Mouse (Mus musculus): ENCODE results near the gene Ltbp3.

Gene Ltbp3

GRCm38 (mm10) chr19:5756321-5756985 is 15.7 kb downstream of the Ltbp3 start:
- peak; percentile 42 for DNase-seq

GRCm38 (mm10) chr19:5756991-5757636 is 16.4 kb downstream of the Ltbp3 start:
- DNase-seq, result peak; percentile 53

GRCm38 (mm10) chr19:5758878-5759403 is 18.2 kb downstream of the Ltbp3 start:
- no peak for DNase-seq

- no peak for DNase-seq
These were observed 22.5 kb downstream of the Ltbp3 start for GRCm38 (mm10) chr19:5763163-5763562.

- no peak for DNase-seq
These were observed 26.6 kb downstream of the Ltbp3 start for GRCm38 (mm10) chr19:5767271-5767670.

GRCm38 (mm10) chr19:5770311-5770710 is 29.6 kb downstream of the Ltbp3 start:
- DNase-seq, result no peak

GRCm38 (mm10) chr19:5770925-5771860 is 30.5 kb downstream of the Ltbp3 start, which contains the start of gene Scyl1:
Scyl1 (minus strand) TSS chr19:5771419.
- DNase-seq, result peak; percentile 89

GRCm38 (mm10) chr19:5777387-5778032 is 36.8 kb downstream of the Ltbp3 start:
- no peak for DNase-seq

GRCm38 (mm10) chr19:5778312-5778711 is 37.6 kb downstream of the Ltbp3 start:
- DNase-seq, result no peak

- peak; percentile 44 for DNase-seq
These were observed 39.5 kb downstream of the Ltbp3 start for GRCm38 (mm10) chr19:5780203-5780602.

GRCm38 (mm10) chr19:5781532-5781931 is 40.8 kb downstream of the Ltbp3 start:
- no peak for DNase-seq

- DNase-seq, result no peak
These were observed 41.4 kb downstream of the Ltbp3 start for GRCm38 (mm10) chr19:5782121-5782520.

- DNase-seq, result no peak
These were observed 44.4 kb downstream of the Ltbp3 start for GRCm38 (mm10) chr19:5784958-5785577.

- peak; percentile 85 for DNase-seq
These were observed 45.9 kb downstream of the Ltbp3 start for GRCm38 (mm10) chr19:5786441-5787114.

GRCm38 (mm10) chr19:5787128-5787635 is 46.5 kb downstream of the Ltbp3 start:
- peak; percentile 87 for DNase-seq

GRCm38 (mm10) chr19:5787920-5788319 is 47.2 kb downstream of the Ltbp3 start:
- DNase-seq, result no peak

- DNase-seq, result no peak
These were observed 47.9 kb downstream of the Ltbp3 start for GRCm38 (mm10) chr19:5788620-5789019.

GRCm38 (mm10) chr19:5789066-5789465 is 48.4 kb downstream of the Ltbp3 start:
- no peak for DNase-seq

GRCm38 (mm10) chr19:5791329-5791728 is 50.6 kb downstream of the Ltbp3 start:
- no peak for DNase-seq

GRCm38 (mm10) chr19:5793116-5793515 is 52.4 kb downstream of the Ltbp3 start:
- DNase-seq, result no peak
